Mouse (Mus musculus): Measurements from ENCODE around the gene Gm20388.

Gene Gm20388

GRCm38 (mm10) chr8:120288122-120288908 lies 377.7 kb downstream of the Gm20388 start:
- peak in 1 of 2 experiments; percentile 68 for DNase-seq (ENCODE audit: low spot score in 2 of 2)

DNA sequence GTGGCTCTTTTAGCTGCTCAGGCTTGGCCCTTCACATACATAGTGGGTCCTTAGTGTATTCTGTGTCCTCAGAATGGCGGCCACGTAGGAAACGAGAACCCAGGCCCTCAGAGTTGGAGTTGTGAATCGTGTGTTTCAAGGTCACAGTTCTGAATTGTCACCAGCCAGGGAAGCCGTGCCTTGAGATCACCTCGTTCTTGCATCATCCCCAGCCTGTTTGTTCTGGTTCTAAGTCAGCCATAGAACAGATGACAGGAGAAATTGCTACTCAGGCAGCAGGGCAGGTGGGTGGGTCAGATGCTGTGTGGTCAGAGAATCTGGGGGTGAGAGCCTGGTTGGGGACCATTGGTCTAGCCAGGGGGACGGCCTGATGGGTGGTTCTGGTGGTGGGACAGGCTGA lies 378.6 kb downstream of the Gm20388 start:
- no peak for DNase-seq (ENCODE audit: low spot score in 2 of 2)

DNA sequence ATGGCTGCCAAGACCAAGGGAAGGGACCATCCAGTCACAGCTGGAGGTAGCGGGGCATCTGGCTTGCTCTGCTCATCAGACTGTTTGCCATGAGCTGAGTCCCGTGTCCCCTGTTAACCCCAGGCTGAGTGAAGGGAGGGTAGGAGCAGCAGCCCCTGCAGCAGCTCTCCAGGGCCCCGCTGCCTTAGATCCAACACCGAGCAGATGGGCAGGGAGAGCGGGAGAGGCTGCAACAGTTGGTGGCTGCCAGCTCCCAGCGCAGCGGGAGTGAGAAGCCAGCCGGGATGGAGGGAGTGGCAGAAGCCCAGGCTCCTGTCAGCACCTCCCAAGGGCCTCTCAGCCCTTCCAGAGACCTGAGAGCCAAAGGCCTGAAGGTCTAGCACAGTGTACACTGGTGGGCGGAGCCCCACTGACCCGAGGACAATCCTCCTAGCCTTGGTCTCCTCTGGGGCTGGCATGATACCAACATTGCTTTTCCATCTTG lies 379.1 kb downstream of the Gm20388 start:
- peak; percentile 84 to 90 for DNase-seq (ENCODE audit: low spot score in 2 of 2)

DNA sequence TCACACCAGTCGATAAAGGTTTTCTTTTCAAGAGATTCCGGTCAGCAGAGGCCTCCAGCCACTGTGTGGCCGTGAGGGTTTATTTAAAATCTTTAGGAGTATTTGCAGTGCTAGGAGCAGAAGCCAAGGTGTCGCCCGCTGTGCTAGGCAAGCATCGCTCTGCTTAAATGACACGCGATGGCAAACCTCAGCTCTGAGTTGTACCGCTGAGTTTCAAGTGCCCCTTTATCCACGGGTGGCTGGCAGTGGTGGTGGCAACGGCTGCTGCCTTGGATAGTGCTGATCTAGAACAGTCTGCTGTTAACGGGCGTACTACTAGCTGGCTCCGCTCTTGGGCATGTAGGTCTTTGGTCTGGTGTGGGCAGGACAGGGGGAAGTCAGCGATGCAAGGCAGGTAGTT lies 380.0 kb downstream of the Gm20388 start:
- no peak for DNase-seq (ENCODE audit: low spot score in 2 of 2)

GRCm38 (mm10) chr8:120291650-120292049 lies 381.0 kb downstream of the Gm20388 start:
- no peak for DNase-seq (ENCODE audit: low spot score in 2 of 2)

DNA sequence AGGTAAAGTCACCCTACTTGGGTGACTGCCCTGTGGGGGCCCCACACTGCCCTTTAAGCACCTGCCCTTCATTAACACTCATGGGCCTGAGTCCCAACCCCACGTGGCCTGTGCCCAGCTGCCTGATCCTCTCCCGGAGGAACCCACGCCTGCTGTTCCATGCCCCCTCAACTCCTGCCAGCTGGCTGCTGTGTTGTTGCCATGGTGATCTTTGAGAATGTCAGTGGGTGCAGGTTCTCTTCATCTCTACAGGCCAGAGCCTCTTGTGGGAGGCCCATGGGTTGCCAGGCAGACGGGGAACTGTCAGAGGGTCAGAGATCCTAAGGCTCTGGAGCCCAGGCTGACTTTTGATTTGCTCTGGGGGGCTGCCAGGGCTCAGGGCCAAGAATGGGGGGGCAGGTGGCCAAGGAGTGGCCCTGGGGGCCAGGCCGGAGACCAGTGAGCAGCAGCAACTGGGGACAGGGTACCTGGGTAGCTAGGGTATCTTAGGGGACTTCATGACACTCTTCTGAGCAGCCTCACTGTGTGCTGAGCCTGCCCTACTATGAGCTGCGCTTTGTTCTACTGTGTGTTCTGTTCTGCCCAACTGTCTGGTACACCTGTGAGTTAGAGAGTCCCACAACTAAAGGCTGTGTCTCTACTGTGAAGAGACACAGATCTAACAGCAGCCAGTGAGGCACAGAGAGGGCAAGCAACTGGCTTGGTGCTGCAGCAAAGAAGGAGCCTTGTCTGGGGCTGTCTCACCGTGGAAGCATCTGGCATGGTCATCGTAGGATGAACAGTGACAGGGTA lies 381.9 kb downstream of the Gm20388 start:
- DNase-seq (ENCODE audit: low spot score in 2 of 2), result no peak

DNA sequence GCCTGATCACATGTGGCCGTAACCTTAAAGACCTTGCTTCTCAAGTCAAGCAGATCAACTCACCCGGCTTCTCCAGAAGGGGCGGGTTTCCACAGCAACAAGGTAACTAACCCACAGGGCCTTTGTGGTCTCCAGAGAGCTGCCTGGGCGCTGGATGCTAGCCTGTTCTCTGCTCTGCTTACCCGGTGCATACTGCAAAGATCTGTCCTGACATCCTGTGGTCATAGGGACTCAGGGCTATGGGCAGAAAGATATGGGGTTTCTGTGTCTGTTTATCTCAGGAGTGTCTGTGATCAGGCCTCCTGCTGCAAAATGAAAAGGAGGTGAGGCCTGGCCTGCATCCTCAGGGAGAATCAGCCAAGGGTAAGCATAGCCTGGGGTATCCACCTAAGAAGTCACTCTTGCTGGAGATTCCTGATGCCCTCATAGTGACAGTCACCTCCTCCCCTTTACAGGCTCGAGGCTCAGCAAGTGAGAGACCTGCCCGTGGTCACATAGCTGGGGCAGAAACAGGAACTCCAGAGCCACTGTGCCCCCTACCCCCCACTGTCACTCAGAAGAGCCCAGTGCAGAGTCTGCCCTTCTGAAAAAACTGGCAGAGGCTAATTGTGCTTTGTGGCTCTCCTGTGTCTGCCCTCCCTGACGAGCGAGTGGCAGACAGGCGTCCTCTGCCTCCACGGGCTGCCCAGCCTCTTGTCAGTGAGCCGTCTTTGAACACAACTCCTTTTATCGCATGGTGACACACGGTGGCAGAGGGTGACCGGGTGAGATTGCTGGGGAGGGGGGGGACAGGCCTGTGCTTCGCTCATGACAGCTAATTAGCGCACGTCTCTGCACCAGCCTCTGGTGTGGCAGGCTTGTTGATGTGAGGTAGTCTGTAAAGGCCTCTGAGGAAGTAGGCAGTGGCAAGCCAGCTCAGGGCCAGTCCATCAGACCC lies 383.0 kb downstream of the Gm20388 start:
- DNase-seq (ENCODE audit: low spot score in 2 of 2), result no peak

GRCm38 (mm10) chr8:120294982-120295870 lies 384.6 kb downstream of the Gm20388 start:
- DNase-seq (ENCODE audit: low spot score in 2 of 2), result no peak

DNA sequence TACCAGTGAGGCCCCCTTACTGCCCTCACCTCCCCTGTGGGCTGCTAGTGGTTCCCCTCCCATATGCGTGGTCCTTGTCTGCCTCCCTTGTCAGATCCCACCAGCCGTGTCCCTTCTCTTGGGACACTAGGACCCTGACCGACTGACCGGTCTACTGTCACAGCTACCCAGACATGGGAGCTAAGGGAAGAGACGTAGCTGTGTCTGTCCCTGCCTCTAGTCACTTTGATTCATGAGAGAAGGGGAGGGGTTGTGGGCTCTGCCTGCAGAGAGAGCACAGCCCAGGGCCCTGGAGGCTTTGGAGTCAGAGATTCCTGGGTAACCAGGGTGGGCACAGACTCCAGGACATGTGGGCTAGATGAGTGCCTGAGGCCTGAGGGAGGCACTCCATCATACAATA lies 386.4 kb downstream of the Gm20388 start:
- no peak for DNase-seq (ENCODE audit: low spot score in 2 of 2)

GRCm38 (mm10) chr8:120298601-120299532 lies 388.2 kb downstream of the Gm20388 start:
- no peak for DNase-seq (ENCODE audit: low spot score in 2 of 2)

GRCm38 (mm10) chr8:120300601-120301141 lies 390.0 kb downstream of the Gm20388 start:
- peak in 1 of 2 experiments; percentile 69 for DNase-seq (ENCODE audit: low spot score in 2 of 2)

GRCm38 (mm10) chr8:120302941-120303675 lies 392.5 kb downstream of the Gm20388 start:
- no peak for DNase-seq (ENCODE audit: low spot score in 2 of 2)

DNA sequence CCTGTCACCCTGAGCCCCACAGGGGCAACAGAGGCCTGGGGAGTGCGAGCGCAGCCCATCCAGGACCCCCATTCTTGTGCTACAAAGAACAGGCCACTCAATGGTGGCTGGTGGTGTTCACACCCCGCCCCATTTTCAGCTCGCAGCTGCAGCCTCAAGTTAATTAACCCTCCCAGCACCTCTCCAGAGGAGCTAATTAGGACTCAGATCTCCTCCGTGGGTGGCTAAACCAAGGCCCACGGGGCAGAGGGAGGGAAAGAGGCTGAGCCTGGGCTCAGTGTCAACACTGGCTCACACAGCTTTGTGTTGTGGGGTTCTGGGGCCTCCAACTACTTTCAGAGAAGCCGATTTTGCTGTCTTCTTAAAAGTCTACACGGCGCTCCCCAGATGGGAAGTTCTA lies 393.5 kb downstream of the Gm20388 start:
- no peak for DNase-seq (ENCODE audit: low spot score in 2 of 2)

DNA sequence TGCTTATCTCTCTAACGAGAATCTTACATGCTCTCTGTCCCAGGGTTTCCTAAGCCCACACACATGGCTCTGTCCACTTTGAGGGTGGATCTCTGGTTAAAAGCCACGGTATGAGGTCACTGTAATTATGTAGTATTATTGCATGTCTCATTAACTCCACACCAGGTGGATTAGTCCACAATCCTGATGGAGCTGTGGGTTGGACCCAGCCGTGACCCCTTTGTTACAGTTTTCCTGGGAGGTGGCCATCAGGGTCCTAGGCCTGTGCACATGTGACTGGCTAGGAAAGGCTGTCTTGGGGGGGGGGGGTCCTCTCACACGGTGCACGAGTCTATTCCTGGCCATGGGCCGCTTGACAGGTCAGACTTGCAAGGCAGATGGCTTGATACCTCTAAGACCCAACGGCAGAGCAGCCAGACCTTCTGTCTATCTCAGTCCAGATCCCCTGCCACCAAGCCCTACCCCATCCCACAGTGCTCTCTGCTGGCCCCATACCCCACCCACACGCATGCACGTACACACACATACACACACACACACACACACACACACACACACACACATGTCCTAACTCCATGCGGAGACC lies 395.3 kb downstream of the Gm20388 start:
- DNase-seq (ENCODE audit: low spot score in 2 of 2), result no peak

DNA sequence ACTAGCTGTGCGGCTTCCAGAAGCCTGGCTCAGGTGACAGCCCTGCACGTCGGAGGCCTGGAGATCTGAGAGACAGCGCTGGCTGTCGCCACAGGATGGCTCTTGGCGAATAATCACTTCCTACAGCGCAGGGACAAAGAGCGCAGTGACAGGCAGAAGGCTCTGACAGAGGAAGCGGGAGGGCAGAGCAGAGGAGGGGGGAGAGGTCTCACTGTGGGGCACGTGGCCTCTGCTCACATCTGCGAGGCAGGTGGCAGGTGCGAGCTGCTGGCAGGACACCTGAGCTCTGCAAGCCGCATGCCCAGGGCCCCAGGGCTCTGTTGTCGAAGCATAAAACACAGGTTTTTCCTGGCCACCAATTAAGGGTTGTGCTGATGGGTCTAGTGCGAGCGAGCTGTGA lies 396.5 kb downstream of the Gm20388 start:
- DNase-seq (ENCODE audit: low spot score in 2 of 2), result no peak

DNA sequence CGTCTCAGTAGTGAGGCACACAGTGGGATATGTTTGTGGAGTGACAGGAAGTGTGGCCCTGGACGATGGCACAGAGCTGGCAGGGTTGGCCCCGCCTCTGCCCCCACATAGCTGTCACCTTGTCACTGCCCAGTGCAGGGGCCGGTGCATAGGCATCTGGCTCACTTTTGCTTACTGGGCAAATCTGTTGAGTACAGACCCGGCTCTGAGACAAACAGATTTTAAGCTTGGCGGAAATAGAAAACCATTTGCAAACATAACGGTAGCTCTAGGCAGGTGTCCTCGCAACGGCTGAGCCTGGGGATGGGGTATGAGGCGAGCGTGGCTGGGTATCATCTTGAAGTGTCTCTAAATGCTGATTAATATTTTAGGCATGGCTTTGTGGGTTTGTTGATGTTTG lies 396.9 kb downstream of the Gm20388 start:
- no peak for DNase-seq (ENCODE audit: low spot score in 2 of 2)

- no peak for DNase-seq (ENCODE audit: low spot score in 2 of 2)
Observed at GRCm38 (mm10) chr8:120308131-120308530, 397.5 kb downstream of the Gm20388 start.

GRCm38 (mm10) chr8:120308553-120308952 lies 397.9 kb downstream of the Gm20388 start:
- DNase-seq (ENCODE audit: low spot score in 2 of 2), result peak in 1 of 2 experiments; percentile 60

Data from heart, adult 9 months (tissue).